Mouse (Mus musculus): ENCODE measurements around the gene Cpeb1.
A peak's percentile ranks its signal among the peaks of the same experiment; 100 is the strongest.

Cpeb1 gene

DNA sequence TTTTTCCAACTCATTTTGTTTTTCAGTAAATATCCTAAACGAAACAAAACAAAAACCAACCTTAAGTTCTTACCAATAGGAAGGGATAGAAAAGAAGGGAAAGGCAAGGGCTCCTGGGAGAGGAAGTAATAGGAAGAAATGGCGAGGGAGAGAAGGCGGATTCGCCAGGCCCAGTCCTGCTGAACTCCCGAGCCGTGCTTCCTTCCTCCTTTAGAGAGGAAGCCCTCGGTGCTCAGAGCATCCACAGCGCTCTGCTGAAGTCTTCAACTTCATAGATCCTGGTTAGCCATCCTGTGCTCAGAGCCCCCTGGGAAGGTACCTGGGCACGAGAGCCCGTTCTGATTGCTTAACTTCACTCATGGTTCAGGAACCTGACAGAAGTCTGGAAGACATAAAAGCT is 127.6 kb downstream of the Cpeb1 start:
- no peak for DNase-seq (ENCODE audit: low spot score)

DNA sequence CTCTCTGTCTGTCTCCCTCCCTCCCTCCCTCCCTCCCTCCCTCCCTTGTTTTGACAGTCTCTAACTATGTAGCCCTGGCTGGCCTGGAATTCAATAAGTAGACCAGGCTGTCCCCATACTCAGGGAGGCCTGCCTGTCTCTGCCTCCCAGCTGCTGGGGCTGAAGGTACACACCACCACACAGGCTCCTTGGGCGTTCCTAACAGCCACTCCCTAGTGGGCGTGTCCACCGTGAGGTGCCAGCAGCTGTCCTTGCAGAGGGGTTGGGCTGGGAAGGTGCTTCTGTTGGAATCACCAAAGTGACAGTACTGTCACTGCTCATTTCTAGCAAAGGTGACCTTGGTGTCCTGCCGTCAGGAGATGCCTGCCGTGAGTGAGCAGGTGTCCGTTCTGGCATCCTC is 128.4 kb downstream of the Cpeb1 start:
- DNase-seq (ENCODE audit: low spot score): no peak

DNA sequence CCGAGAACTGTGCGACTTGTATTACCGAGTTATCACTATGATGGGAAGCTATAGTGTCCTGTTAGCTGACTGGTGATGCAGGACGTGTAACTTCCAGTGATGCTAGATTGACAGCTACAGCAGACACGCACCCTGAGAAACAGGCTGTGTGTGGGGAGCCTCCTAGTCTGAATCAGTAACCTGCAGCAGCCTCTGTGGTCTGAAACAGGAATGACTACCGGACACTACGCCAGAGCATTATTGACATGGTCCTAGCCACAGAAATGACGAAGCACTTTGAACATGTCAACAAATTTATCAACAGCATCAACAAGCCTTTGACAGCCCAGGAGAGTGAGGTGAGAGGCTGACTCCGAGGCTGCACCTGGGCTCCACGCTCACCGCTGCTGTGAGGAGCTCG is 129.2 kb downstream of the Cpeb1 start:
- DNase-seq (ENCODE audit: low spot score): no peak

DNA sequence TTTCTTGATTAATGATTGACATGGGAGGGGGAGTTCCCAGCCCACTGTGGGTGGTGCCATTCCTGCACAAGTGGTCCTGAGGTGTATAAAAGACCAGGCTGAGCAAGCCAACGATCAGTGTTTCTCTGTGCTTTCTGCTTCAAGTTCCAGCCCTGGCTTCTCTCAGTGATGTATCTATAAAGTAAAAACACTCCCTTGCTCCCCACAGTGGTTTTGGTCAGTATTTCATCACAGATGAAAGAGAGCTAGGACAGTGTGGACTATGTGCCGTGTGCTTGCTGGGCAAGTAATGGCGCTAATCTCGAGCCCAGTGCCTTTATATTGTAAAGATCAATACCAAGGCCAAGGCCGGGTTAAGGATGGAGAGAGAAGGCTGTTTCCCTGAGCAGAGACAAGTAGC is 133.5 kb downstream of the Cpeb1 start:
- DNase-seq (ENCODE audit: low spot score): no peak

DNA sequence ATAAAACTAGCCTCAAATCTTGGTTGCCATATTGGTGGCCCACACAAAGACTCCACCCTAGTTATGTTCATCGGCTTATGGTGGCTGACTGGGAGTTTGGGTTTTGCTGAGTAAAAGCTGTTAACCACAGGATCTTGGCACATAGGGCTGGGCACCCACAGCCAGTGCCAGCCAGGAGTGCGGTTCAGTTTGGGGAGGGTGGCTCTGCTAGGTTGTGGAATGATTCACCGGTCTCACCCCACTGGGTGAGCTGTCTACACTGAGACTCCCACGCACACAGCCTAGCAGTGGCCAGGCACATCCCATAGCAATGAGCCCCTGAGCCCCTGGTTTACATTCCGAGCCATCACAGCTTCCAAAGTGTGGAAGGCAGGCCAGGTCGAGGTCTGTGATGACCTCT is 135.5 kb downstream of the Cpeb1 start:
- no peak for DNase-seq (ENCODE audit: low spot score)

DNA sequence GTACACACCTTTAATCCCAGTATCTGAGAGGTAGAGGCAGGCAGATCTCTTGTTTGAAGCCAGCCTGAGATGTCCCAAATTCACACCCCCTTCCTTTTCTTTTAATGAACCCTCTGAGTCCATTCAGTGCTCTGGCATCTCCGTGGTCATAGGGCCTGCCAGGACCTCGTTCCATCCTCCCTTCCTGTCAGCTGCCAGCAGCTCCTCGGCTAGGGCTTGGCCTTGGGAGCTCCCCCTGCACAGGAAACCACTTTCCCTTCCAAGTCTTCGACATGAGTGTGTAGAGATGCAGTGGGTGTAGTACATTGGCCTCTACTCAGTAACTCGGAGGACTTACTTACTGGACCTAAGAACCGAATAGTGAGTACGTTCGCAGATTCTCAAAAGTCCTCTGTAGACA is 139.7 kb downstream of the Cpeb1 start:
- DNase-seq (ENCODE audit: low spot score): no peak

DNA sequence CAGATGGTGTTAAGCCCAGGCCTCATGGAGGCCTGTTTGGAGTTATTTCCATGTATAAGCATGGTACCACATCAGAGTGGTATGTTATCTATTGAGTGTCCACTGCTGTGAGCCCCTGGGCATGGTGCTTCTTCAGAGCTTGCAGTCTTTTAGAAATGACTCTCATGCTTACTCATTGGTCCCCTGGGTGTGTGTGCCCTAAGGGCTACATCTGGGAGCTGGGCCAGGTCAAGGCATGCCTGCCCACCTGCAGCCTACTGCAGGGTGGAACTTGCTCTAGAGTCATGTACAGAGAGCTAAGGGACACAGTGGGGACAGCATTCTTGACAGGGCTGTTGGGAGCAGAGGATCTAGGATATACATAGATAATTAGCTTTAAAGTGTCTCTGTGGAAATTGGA is 143.7 kb downstream of the Cpeb1 start:
- no peak for DNase-seq (ENCODE audit: low spot score)

DNA sequence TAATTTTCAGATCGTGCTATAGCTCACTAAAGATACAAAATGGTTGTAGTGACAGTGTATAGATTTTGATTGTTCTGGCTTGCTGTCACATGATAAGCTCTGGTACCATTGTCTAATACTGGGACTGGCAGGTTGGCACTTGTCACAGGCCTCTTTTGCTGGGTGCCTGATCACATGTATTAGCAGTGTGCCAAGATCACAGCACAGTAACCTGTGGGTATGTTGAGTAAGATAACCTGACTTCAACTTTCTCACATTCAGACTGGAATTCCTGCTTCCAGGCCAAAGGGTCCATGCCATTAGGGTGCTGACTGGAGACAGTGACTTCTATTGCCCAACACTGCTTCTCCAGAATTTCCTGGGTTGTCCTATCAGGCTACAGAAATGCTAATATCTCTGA is 144.1 kb downstream of the Cpeb1 start:
- no peak for DNase-seq (ENCODE audit: low spot score)

DNA sequence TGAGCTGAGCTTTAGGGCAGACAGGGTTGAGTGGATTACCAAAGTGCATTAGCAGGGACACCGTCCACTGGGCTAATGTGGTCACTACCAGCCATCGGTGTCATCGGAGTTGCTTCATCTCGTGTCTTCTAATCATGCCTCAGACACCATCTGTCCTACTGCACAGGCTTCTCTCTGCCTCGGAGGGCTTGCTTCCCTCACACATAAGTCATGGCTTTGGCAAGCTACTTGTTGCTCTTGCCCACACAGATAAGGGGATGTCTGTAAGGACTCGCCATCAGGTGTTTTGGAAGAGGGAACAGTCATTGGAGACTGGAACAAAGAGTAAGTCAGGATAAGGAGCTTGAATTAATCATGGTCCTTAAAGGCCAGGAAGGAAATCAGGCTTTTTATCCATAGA is 146.0 kb downstream of the Cpeb1 start:
- no peak for DNase-seq (ENCODE audit: low spot score)

DNA sequence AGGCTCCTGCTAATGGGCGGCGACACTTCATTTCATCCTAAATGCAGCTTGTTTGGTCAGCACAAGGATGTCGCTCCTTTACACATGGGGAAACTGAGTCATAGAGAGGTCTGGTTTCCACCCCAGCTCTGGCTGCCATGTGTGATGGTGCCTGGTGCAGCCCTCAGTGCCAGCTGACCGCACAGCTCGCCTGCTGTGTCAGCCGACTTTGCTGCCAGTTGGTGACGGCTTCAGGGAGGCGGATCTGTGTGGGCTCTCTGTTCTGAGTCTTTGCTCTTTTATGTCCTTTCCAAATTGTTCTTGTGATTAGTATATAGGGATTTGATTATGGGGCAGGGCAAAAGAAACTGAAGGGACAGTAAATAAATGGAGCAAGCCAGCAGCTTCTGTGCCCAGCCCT is 147.5 kb downstream of the Cpeb1 start:
- DNase-seq (ENCODE audit: low spot score): no peak

DNA sequence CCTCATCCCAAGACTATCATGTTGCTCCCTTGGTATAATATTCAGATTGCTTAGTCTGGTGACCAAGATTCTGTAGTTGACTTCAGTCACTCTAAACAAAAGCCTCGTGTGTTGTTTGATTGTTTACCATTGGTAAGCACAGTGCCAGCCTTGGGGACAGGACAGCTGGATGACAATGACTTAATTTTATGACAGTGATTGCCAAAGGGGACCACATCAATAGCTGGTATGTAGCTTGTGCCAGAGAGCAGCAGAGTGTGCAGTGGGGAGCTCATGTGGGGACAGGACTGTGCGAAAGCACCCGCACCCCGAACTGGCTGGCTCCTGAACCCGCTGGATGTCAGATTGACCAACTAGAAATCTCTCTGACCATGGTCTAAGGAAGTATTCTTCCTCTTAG is 150.6 kb downstream of the Cpeb1 start:
- DNase-seq (ENCODE audit: low spot score): no peak

DNA sequence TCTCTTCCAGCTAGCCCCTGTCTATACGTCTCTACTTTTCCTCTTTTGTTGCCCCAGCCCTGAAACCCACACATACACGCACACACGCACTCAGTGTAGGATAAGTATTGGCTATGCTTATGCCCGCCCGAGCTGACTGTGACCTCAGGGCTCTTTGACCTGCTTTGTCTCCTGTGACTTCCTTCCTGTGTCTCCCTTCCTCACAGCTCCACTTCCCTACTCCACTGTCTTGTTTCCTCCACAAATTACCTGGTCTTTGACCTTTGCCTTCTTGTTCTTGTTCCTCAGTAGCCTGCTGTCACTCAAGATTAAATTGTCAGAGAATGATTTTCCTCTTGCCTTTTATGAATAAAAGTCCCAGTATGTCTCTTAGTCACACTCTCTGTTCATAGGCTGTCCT is 151.2 kb downstream of the Cpeb1 start:
- no peak for DNase-seq (ENCODE audit: low spot score)

DNA sequence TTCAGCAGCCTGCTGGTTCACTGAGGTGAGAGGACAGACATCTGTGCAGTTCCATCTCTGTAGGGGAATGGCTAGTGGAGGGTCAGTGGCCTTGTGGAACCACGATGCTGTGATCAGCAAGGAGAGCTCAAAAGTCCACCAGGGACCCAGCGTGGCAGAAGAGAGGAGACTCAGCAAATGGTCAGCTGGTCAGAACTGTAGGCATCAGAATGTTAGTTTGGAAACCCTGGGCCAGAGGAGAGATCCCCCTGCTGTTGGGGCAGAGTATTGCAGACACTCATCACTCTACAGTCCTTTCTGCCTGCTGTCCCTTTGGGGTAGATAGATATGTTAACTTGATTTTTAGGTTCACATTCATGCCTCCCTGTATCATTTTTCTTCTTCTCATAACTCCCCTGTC is 151.6 kb downstream of the Cpeb1 start:
- no peak for DNase-seq (ENCODE audit: low spot score)

DNA sequence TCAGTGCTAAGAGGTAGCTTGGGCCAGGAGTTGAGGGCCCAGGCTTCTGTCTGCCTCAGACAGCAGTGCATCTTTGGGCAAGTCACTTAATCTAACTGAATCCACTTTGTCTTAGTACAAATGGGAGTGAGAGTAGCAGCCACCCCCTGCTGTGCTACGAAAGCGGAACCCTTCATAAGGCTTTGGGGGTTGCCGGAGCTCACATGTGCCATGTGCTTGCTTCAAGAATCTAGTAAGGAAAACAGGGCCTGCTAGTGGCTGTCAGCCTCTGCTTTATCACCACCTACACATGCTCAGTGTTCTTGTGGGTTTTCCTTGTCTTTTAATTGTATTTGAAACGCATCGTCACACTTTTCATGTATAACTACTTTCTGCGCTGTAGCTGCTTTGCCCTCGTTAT is 153.9 kb downstream of the Cpeb1 start:
- DNase-seq (ENCODE audit: low spot score): peak; percentile 53

DNA sequence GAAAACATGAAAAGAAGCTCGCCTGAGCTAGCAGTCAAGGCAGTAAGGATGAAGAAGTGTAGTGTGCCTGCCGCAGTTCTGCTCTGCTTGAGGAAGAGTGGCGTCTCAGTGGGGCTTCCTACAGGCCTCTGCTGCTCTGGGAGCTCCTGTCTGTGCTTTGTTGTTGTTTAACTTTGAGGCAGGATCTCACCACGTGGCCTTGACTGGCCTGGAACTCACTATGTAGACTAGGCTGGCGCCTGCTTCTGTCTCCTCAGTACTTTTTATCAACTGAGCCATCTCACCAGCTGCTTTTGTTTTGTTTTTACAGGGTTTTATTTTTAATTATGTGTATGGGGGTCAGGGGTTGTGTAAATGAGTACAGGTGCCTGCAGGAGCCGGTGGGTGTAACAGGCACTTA is 157.1 kb downstream of the Cpeb1 start:
- DNase-seq (ENCODE audit: low spot score): no peak

All from retina, embryonic 14.5 days (tissue).